Mouse (Mus musculus) T-helper 17 cell (primary cell): Measurements from ENCODE around the gene Cd8b1.
"Not testable (repeated sequence)": the region's sequence is repeated elsewhere in the genome, so short reads cannot be mapped to it uniquely, and the experiment has no call there.

Source experiments
- in situ Hi-C, 2 experiments: fragments of 300-600 bp; cut with MboI, MseI; formaldehyde crosslinking; loops; 1 replicate in 1 of 2; 2 replicates in 1 of 2; pipeline ENCODE4 v1.15.1; 2025; ENCODE audit warnings: high pct_unique_total_duplicates in 2 of 2

Cd8b1 gene

DNA sequence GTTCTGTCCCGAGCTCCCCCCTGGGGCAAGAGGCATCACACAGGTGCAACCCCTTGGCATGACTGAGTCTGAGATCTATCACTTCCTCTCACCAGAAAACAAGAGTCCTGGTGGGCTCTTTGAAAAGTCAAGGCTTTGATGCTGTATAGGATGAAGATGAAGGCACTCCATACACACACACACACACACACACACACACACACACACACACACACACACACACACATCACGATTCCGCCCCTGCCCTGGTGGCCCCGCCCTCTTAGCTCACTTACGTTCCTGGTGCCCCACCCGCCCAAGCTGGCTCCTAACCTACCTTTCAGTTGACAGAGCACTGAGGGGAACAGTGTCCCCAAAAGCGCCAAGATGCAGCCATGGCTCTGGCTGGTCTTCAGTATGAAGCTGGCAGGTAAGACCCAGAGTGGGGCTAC lies at the start of gene Cd8b1:
Cd8b1 (plus strand) TSS at position 298 of the 431 bp plus-strand sequence.
- in situ Hi-C loops, result no loop called here

DNA sequence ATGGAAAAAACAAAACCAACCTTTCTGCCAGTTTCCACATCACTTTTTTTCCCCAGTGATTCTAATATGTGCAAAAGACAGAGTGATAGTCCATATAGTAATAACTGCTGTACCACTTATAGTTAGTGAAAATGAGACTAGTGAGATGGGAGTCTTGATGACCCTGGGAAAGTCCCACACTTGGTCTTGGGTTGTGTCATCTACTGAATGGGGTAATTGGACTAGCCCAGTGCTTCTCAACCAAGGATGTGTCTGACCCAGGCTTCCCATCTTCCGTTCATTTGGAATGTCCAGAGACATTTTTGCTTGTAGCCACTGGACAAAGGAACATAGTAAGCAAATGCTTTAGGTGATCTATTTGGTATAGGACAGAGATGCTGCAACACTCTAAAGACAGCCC lies 48.9 kb upstream of the Cd8b1 start:
- in situ Hi-C loops, result loop anchor here in 1 of 2 experiments (10.0 kb wide), 1 partner anchor 1961 kb away; no protein-coding TSS in a partner anchor

DNA sequence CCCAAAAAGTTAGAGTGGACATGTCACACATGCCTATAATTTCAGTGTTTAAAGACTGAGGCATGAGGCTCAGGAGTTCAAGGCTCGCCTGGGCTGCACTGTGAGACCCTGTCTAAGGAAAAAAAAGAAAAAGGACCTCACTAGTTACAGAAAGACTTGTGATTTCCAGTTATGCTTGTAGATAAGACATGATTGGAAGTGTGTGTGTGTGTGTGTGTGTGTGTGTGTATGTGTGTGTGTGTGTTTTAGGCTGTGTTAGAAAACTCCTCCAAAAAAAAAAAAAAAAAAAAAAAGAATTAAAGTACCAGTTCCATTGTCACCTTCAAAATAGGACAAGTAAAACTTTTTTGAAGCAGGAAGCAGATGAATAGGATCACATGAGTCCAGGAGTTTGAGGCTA lies 48.0 kb upstream of the Cd8b1 start:
- in situ Hi-C loops, result loop anchor here in 1 of 2 experiments (10.0 kb wide), 1 partner anchor 1960 kb away; no protein-coding TSS in a partner anchor

- in situ Hi-C loops, result loop anchor here in 1 of 2 experiments (10.0 kb wide), 1 partner anchor 1955 kb away; no protein-coding TSS in a partner anchor
Observed at GRCm38 (mm10) chr6:71279418-71279817, 43.2 kb upstream of the Cd8b1 start.

- in situ Hi-C loops, result loop anchor here (5.0 to 10.0 kb wide), 2 partner anchors 51 to 129 kb away; no protein-coding TSS in a partner anchor
Observed at GRCm38 (mm10) chr6:71293509-71293908, 29.1 kb upstream of the Cd8b1 start.

GRCm38 (mm10) chr6:71295303-71295702 lies 27.3 kb upstream of the Cd8b1 start:
- in situ Hi-C loops, result loop anchor here (5.0 to 10.0 kb wide), 2 partner anchors 107 to 131 kb away; no protein-coding TSS in a partner anchor

DNA sequence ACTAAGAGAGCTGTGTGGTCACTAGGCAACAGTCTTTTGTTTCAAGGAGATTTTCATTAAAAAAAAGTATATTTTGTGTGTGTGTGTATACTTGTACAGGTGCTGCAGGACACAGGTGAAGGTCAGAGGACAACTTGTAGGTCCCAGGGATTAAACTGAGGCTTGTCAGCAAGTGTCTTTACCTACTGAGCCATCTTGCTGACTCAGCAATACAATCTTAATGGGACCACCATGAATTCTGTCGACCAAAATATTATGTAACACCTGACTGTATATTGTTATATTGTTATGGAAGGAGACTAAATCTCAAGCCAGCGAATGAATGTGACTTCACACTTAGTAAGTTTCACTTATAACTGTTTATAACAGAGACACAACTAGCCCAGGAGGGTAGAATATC lies 24.5 kb upstream of the Cd8b1 start:
- in situ Hi-C loops, result loop anchor here (5.0 to 10.0 kb wide), 2 partner anchors 104 to 133 kb away; no protein-coding TSS in a partner anchor

DNA sequence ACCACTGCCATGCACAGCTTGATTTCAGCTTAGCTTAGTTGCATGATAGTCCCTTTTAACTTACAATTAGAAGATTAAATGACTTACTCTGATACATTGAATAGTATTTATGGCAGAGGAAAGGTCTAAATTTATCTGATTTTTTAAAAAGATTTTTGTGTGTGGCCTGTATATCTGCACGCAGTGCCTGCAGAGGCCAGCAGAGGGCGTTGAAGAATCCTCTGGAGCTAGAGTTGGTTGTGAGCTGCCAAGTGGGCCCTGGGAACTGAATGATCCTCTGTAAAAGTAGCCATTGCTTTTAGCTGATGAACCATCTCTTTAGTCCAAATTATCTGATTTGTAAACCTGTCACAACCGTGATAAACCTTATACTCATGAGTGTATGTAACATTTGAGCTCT lies 23.8 kb upstream of the Cd8b1 start:
- in situ Hi-C loops, result loop anchor here (5.0 to 10.0 kb wide), 2 partner anchors 104 to 134 kb away; no protein-coding TSS in a partner anchor

GRCm38 (mm10) chr6:71302097-71302731 lies 20.4 kb upstream of the Cd8b1 start:
- in situ Hi-C loops, result no loop called here

DNA sequence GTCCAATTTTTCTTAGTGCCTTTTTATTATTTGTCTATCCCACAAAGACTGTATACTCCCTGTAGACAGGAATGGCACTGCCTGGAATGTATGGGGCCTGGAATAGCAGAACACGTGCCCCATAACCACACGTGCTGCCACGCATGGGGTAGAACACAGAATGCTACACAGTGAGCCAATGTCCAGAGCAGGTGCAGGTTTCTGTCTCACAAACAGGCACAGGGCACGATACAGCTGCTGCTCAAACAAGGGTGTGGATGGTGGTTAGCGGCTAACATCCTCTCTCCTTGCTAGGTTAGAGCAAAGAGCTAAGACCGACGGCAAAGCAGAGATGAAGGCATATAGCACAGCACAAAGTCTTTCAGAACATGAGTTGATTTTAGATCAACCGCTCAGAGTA lies 15.1 kb upstream of the Cd8b1 start:
- in situ Hi-C loops, result no loop called here

DNA sequence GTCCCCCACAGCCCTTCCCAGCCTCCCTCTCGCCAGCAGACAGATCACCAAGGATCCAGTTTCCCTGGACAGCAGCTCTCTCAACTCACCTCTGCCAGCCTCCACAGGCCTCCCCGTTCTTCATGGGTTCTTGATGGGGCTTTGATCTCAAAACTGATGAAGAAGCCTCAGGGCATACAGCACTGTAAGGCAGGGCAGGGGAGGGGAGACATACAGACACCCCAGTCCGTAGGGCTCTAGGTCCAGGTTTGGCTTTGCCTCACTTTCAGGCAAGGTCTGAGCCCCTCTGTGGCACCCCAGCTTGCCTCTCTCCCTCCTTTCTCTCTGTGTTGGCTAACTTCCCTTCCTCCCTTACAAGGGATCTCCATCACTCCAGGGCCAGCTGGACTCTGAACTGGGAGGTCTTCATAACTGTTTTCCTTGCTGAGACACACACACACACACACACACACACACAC lies 733 bp upstream of the Cd8b1 start, which contains the start of gene Smyd1:
Smyd1 (minus strand) TSS at position 408 of the 458 bp plus-strand sequence.
- in situ Hi-C loops, result no loop called here

GRCm38 (mm10) chr6:71324816-71325215 lies 2.2 kb downstream of the Cd8b1 start:
- in situ Hi-C loops, result no loop called here

DNA sequence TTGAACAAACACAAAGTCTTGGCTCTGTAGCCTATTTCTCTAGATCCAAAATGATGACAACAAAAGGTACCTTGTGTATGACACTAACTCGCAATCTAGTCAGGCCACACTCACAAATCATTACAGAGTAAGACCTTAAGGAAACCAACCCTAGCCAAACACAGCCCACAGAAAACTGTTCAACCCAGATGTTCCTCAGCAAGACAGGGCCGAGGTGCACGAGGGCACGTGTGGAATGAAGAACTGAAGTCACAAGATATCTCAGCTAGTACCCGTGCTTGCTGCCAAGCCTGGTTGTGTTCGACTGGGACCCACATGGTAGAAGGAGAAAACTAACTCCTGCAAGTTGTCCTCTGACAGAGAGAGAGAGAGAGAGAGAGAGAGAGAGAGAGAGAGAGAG lies 7.3 kb downstream of the Cd8b1 start:
- in situ Hi-C loops, result no loop called here

GRCm38 (mm10) chr6:71330486-71330885 lies 7.9 kb downstream of the Cd8b1 start:
- in situ Hi-C loops, result no loop called here

DNA sequence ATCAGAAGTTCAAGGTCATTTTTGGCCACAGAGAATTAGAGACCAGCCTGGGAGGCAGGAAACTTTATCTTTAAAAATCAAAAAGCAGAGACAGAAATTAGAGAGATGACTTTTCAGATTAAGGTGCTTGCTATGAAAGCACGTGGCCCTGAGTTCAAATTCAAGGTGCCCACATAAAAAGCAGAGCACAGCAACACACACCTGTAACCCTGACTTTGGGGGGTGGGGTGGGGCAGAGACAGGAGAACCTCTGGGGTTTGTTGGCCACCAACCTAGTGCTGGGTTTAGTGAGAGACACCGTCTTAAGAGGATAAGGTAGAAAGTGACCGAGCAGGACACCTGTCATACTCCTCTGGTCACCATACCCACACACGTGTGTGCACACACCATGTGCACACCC lies 8.9 kb downstream of the Cd8b1 start:
- in situ Hi-C loops, result not testable (repeated sequence)

GRCm38 (mm10) chr6:71332236-71332965 lies 9.8 kb downstream of the Cd8b1 start:
- in situ Hi-C loops, result no loop called here

- in situ Hi-C loops, result no loop called here
Observed at GRCm38 (mm10) chr6:71333031-71333430, 10.4 kb downstream of the Cd8b1 start.

- in situ Hi-C loops, result no loop called here
Observed at GRCm38 (mm10) chr6:71333578-71334273, 11.1 kb downstream of the Cd8b1 start.

DNA sequence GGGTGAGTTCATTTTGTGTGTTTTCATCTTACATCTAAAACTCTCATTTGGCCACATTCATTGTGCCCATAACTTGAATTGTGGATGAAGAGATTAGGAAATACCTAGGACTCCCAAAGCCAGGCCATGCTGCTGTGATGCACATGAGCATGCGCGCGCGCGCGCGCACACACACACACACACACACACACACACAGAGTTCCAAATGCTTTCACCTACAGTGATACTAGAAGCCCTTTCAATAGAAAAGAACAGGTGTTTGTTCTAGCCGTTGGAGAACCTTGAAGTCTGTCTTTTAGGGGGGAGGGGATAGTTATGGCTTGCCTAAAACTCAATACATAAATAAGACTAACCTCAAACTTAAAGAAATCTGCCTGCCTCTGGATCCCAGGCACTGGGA lies 15.1 kb downstream of the Cd8b1 start:
- in situ Hi-C loops, result no loop called here

DNA sequence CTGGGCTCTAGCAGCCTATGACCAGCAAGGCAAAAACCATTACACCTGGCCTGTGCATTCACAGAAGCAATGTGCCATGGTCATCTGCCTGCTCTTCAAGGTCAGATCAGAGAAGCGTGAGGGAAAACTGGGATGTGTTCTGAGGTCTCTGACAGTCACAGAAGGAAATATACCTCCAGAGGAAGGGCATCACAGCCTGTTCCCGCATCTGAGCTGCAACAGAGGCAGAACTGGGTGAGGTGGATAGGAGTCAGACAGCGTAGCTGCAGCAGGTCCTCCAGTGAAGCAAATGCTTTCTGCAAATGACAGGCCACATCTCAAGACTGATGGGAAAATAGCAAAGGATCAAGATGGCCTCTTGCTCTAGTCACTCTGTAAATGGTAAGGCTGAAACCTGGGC lies 16.4 kb downstream of the Cd8b1 start:
- in situ Hi-C loops, result no loop called here

DNA sequence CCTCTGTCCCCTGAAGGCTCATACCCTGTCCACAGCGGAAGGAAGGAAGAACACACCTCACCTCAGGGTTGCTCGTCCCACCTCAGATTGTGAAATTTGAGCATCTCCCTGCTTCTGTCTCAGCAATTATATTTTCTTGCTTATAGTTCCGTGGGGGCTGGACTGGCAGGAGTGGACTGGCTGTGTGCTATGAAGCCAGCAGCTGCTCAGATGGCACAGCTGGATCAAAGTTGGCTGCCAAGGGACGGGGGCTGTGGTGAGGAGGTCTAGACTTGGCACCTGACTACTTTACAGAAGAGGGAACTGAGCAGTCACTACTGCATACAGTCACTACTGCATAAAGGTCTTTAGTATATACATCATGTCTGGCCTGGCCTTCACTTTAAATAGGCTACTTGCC lies 16.8 kb downstream of the Cd8b1 start:
- in situ Hi-C loops, result no loop called here

- in situ Hi-C loops, result no loop called here
Observed at GRCm38 (mm10) chr6:71341179-71341578, 18.6 kb downstream of the Cd8b1 start.
